Mouse (Mus musculus) kidney, postnatal 25 days (tissue): ENCODE data around the gene 1700049E17Rik2.
"Not testable (repeated sequence)": the region's sequence is repeated elsewhere in the genome, so short reads cannot be mapped to it uniquely, and the experiment has no call there.

Source experiments
- DNase-seq, 2 experiments: peaks; one replicate each; pipeline ENCODE4 v3.0.0; 2021; ENCODE audit warnings: mixed read lengths in 2 of 2

Gene 1700049E17Rik2

GRCm38 (mm10) chr14:41572911-41573310 is at the start of gene 1700049E17Rik2:
1700049E17Rik2 (plus strand) TSS chr14:41573211.
- not testable (repeated sequence) for DNase-seq

- DNase-seq = not testable (repeated sequence)
These were observed 48.3 kb upstream of the 1700049E17Rik2 start for GRCm38 (mm10) chr14:41524695-41525094.

GRCm38 (mm10) chr14:41555483-41555882 is 17.5 kb upstream of the 1700049E17Rik2 start, which contains the start of gene Gm7970:
Gm7970 (minus strand) TSS chr14:41555583.
- not testable (repeated sequence) for DNase-seq

GRCm38 (mm10) chr14:41586346-41586745 is 13.3 kb downstream of the 1700049E17Rik2 start:
- DNase-seq = peak in 1 of 2 experiments; percentile 1

- DNase-seq = peak in 1 of 2 experiments; percentile 29
These were observed 27.9 kb downstream of the 1700049E17Rik2 start for GRCm38 (mm10) chr14:41600935-41601334.

- not testable (repeated sequence) for DNase-seq
These were observed 37.7 kb downstream of the 1700049E17Rik2 start for GRCm38 (mm10) chr14:41610690-41611089.

GRCm38 (mm10) chr14:41622535-41622934 is 49.5 kb downstream of the 1700049E17Rik2 start:
- DNase-seq = peak in 1 of 2 experiments; percentile 1

GRCm38 (mm10) chr14:41624512-41624911 is 51.5 kb downstream of the 1700049E17Rik2 start, which contains the start of gene Gm3072:
Gm3072 (minus strand) TSS chr14:41624612.
- DNase-seq = not testable (repeated sequence)

- peak in 1 of 2 experiments; percentile 44 for DNase-seq
These were observed 57.1 kb downstream of the 1700049E17Rik2 start for GRCm38 (mm10) chr14:41630144-41630543.
